Mouse (Mus musculus) effector memory CD4-positive, alpha-beta T cell, adult 7 months (primary cell): ENCODE measurements around the gene Gm3164. TPM values are rescaled to one million over a fixed set of nuclear protein-coding genes. Genes with fewer than 3 reads are reported as not detected.

Experiments used
- polyA plus RNA-seq: library from polyadenylated mRNA; unstranded; fragments of 100-300 nt; shearing (Covaris generic); gene quantifications from one replicate; pipeline ENCODE4 v1.2.1, GENCODE M21; 2017

The Gm3164 gene
- not detected for polyA plus RNA-seq

GRCm38 (mm10) chr14:4414965-4415835 is at the start of gene Gm3164:
Gene Gm3164 (plus strand): TSS chr14:4415448.

GRCm38 (mm10) chr14:4397226-4397625 is 18.0 kb upstream of the Gm3164 start, which contains the start of gene Gm3159:
Gene Gm3159 (plus strand): TSS chr14:4397526.

GRCm38 (mm10) chr14:4430692-4431091 is 15.4 kb downstream of the Gm3164 start, which contains the start of gene Gm3173:
Gene Gm3173 (plus strand): TSS chr14:4430992.

GRCm38 (mm10) chr14:4481445-4481844 is 66.2 kb downstream of the Gm3164 start, which contains the start of gene Gm3182:
Gene Gm3182 (plus strand): TSS chr14:4481745.

Other genes with a start within 250 kb of the Gm3164 start
- gene Gm2974, start 232.9 kb upstream of the Gm3164 start, polyA plus RNA-seq = not detected
- gene Gm3138, start 165.8 kb upstream of the Gm3164 start, polyA plus RNA-seq = not detected
- not detected for gene Gm3149, start 98.2 kb upstream of the Gm3164 start, polyA plus RNA-seq
- not detected for gene 2610042L04Rik, start 80.7 kb upstream of the Gm3164 start, polyA plus RNA-seq
- not detected for gene Gm3159, start 17.9 kb upstream of the Gm3164 start, polyA plus RNA-seq
- gene Gm3173, start 15.5 kb downstream of the Gm3164 start, polyA plus RNA-seq = not detected
- gene Gm3182, start 66.3 kb downstream of the Gm3164 start, polyA plus RNA-seq = not detected
- gene Gm3047, start 140.0 kb downstream of the Gm3164 start, polyA plus RNA-seq = not detected
- gene Gm8159, start 216.9 kb downstream of the Gm3164 start, polyA plus RNA-seq = not detected
- not detected for gene Gm3239, start 248.7 kb downstream of the Gm3164 start, polyA plus RNA-seq